In the genomic region with DNA sequence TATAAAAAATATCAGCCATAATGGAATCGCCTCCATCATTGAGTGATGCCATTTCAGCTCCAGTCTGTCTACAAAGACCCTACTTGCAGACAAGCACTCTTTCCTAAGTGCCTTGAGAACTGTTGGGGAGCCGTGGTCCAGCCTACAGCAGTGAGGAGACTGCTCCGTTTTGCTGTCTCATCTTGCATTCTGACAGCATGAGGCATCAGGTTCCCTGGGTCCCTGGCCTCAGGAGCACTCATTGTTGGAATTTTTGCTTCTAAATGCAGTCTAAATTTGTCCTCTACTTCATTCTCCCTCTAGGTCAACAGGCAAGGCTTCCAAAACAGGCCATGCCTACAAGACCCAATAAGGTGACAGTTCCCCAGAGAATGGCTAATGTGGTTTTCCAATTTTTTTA, we compare ENCODE assay signal across 22 mouse cellular contexts.
"Had no signal": no experiment of that assay in that cellular context is flagged by ENCODE, and none has a peak within 500 bp of the region (broad histone marks: within the 10 kb centered on the region; RNA-seq: fewer than 3 reads in every experiment).

No protein-coding gene starts in this region.

- H3K27me3 ChIP-seq: kidney, embryonic 15.5 days; limb, embryonic 12.5 days; limb, embryonic 15.5 days; midbrain, embryonic 12.5 days; midbrain, embryonic 15.5 days; neural tube, embryonic 12.5 days; neural tube, embryonic 15.5 days; stomach, embryonic 15.5 days had no signal

- H3K4me3 ChIP-seq: kidney, embryonic 15.5 days; limb, embryonic 12.5 days; limb, embryonic 15.5 days; midbrain, embryonic 12.5 days; midbrain, embryonic 15.5 days; neural tube, embryonic 12.5 days; neural tube, embryonic 15.5 days; stomach, embryonic 15.5 days had no signal

- H3K9ac ChIP-seq: kidney, embryonic 15.5 days; limb, embryonic 12.5 days; limb, embryonic 15.5 days; liver, embryonic 14.5 days; liver, postnatal 0 days; lung, embryonic 14.5 days; midbrain, embryonic 12.5 days; midbrain, embryonic 15.5 days; neural tube, embryonic 12.5 days; neural tube, embryonic 15.5 days; stomach, embryonic 15.5 days had no signal

- H3K36me3 ChIP-seq: kidney, embryonic 15.5 days; limb, embryonic 12.5 days; limb, embryonic 15.5 days; midbrain, embryonic 12.5 days; midbrain, embryonic 15.5 days; neural tube, embryonic 12.5 days; neural tube, embryonic 15.5 days; stomach, embryonic 15.5 days had no signal

- H3K4me1 ChIP-seq: kidney, embryonic 15.5 days; limb, embryonic 12.5 days; limb, embryonic 15.5 days; midbrain, embryonic 12.5 days; midbrain, embryonic 15.5 days; neural tube, embryonic 12.5 days; neural tube, embryonic 15.5 days; stomach, embryonic 15.5 days had no signal

- DNase-seq: kidney, adult 8-10 months; kidney, postnatal 10 days; kidney, postnatal 4 days; left cerebral cortex, postnatal 4 days; liver, postnatal 0 days; lung, embryonic 14.5 days; right cerebral cortex, adult 18-20 months; right cerebral cortex, postnatal 25 days; spleen, adult 18-20 months; thymus, adult 2 months; thymus, postnatal 14 days; thymus, postnatal 4 days had no signal

- H3K9me3 ChIP-seq: kidney, embryonic 15.5 days; limb, embryonic 12.5 days; limb, embryonic 15.5 days; midbrain, embryonic 12.5 days; midbrain, embryonic 15.5 days; neural tube, embryonic 12.5 days; neural tube, embryonic 15.5 days; stomach, embryonic 15.5 days had no signal

- H3K27ac ChIP-seq: kidney, embryonic 15.5 days; limb, embryonic 12.5 days; limb, embryonic 15.5 days; liver, embryonic 14.5 days; macrophage; midbrain, embryonic 12.5 days; midbrain, embryonic 15.5 days; neural tube, embryonic 12.5 days; neural tube, embryonic 15.5 days; stomach, embryonic 15.5 days had no signal
